Mouse (Mus musculus) kidney, postnatal 0 days (tissue): ENCODE results near the gene Nxt1. TPM values are rescaled to one million over a fixed set of nuclear protein-coding genes. Genes with fewer than 3 reads are reported as not detected.

ENCODE experiments used
- ATAC-seq: fragments of 200-750 bp; cut with Nextera tagmentation; replicated peaks from 2 replicates; pipeline ENCODE4 v1.8.0; 2017; ENCODE audit warnings: low read depth, moderate number of reproducible peaks, moderate TSS enrichment, moderate library complexity; ENCODE audit not compliant: low FRiP score
- DNase-seq: peaks from one replicate; pipeline ENCODE4 v3.0.0-alpha.2; 2016; ENCODE audit warnings: low spot score
- H3K27ac ChIP-seq: fragments of 300-500 bp; sonication (generic); 2 replicates; pipeline ENCODE4 v1.5.1; 2014; ENCODE audit warnings: mild to moderate bottlenecking
- H3K27me3 ChIP-seq: fragments of 300-500 bp; sonication (generic); 2 replicates; pipeline ENCODE4 v1.6.1; 2014; ENCODE audit warnings: low read length, mixed read lengths; ENCODE audit not compliant: insufficient read depth
- H3K36me3 ChIP-seq: fragments of 300-500 bp; sonication (generic); 2 replicates; pipeline ENCODE4 v1.6.1; 2014; ENCODE audit warnings: low read length, mixed read lengths; ENCODE audit not compliant: insufficient read depth
- H3K4me1 ChIP-seq: fragments of 300-500 bp; sonication (generic); replicated peaks from 2 replicates; pipeline ENCODE4 v1.6.1; 2014; ENCODE audit warnings: antibody characterized with exemption, low read length, mixed read lengths; ENCODE audit not compliant: insufficient read depth
- H3K4me2 ChIP-seq: fragments of 300-500 bp; sonication (generic); 2 replicates; pipeline ENCODE4 v1.6.1; 2014; ENCODE audit warnings: mild to moderate bottlenecking, low read length, moderate library complexity, mixed read lengths
- H3K4me3 ChIP-seq: fragments of 300-500 bp; sonication (generic); replicated peaks from 2 replicates; pipeline ENCODE4 v1.5.1; 2014; ENCODE audit warnings: low read depth, low read length
- H3K9ac ChIP-seq: fragments of 300-500 bp; sonication (generic); 2 replicates; pipeline ENCODE4 v1.6.1; 2014; ENCODE audit warnings: low read depth, low read length
- H3K9me3 ChIP-seq: fragments of 300-500 bp; sonication (generic); replicated peaks from 2 replicates; pipeline ENCODE4 v1.6.1; 2016; ENCODE audit warnings: low read length, inconsistent platforms, mixed read lengths
- CTCF ChIP-seq: IDR thresholded peaks from 2 replicates; pipeline ENCODE4 v1.5.1; 2016; ENCODE audit warnings: antibody characterized with exemption, low read depth, mild to moderate bottlenecking, moderate library complexity
- whole genome bisulfite sequencing: fragments of 180-500 bp; shearing (Covaris S2); extraction: QIAGEN DNeasy Blood & Tissue Kit; methylation state at CpG from one replicate; pipeline ENCODE4 v1.1.7; 2014; 5-methylcytosine and 5-hydroxymethylcytosine counted together
- polyA plus RNA-seq: library from polyadenylated mRNA; unstranded; fragments of >200 nt; fragmentation: Nextera tagmentation; extraction: Ambion mirVana; gene quantifications from 2 replicates; pipeline ENCODE4 v1.2.1, GENCODE M21; 2015

Gene Nxt1
- polyA plus RNA-seq, 1 experiment from 2014 or later = 77.2 TPM

GRCm38 (mm10) chr2:148634466-148634865 is 37.9 kb upstream of the Nxt1 start:
- DNase-seq (no peak), ATAC-seq (no peak)
- Histone ChIP-seq H3K9me3 (no peaks in the 10 kb centered on the region), H3K4me2 (no peak overlapping the region), H3K27me3 (no peaks in the 10 kb centered on the region), H3K36me3 (no peaks in the 10 kb centered on the region), H3K9ac (no peak overlapping the region), H3K27ac (no peak overlapping the region), H3K4me1 (no peaks in the 10 kb centered on the region), H3K4me3 (no peak overlapping the region)
- 82% methylated on average over 4 of the region's 4 CpGs for WGBS
- TF ChIP-seq CTCF = no peak

DNA sequence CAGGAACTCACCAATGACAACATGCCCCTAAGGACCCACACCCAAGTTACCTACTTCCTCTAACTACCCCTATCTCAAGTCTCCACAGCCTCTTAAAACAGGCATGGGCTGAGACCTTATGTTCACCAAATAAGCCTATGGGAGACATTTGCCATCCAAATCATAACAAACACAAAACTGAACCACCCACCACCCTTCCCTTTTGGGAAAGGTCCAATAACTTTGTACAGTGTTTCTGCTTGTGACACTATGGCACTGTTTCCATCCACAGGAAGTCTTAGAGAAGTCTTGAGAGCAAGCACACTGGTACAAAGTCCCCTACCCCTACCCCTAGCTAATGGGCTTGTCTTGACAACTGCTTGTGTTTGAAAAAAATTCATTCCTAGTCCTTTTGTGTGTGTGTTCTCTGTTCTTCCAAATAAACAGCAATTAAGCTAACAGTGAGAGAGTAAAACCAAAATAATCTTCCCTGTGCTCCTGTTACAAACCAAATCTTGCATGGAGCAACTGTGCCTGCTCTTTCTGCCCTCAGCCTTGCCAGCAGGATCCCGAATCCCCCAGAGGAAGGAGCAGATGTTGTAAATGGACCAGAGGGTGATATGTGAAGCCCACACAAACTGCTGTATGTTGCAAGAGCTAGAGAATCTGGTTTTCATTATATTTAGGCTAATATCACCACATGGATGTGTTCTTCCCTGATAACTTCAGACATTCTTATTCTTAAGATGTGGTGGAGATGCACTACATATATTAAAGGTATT is 29.6 kb upstream of the Nxt1 start:
- Histone ChIP-seq H3K36me3 (no peaks in the 10 kb centered on the region), H3K4me3 (no peak overlapping the region), H3K4me1 (no peaks in the 10 kb centered on the region), H3K27me3 (no peaks in the 10 kb centered on the region), H3K9me3 (no peaks in the 10 kb centered on the region), H3K27ac (no peak overlapping the region), H3K9ac (no peak overlapping the region), H3K4me2 (no peak overlapping the region)
- no peak for DNase-seq
- 65% methylated on average over 1 of the region's 1 CpGs for WGBS
- no peak for TF ChIP-seq CTCF
- no peak for ATAC-seq

- Histone ChIP-seq H3K4me2 (no peak overlapping the region), H3K36me3 (no peaks in the 10 kb centered on the region), H3K9me3 (no peaks in the 10 kb centered on the region), H3K27ac (no peak overlapping the region), H3K4me1 (no peaks in the 10 kb centered on the region), H3K27me3 (no peaks in the 10 kb centered on the region), H3K9ac (no peak overlapping the region), H3K4me3 (no peak overlapping the region)
- DNase-seq (no peak), ATAC-seq (no peak)
- TF ChIP-seq CTCF = no peak
- 87% methylated on average over 6 of the region's 6 CpGs for WGBS
These were observed 27.9 kb upstream of the Nxt1 start for GRCm38 (mm10) chr2:148644421-148645000.

DNA sequence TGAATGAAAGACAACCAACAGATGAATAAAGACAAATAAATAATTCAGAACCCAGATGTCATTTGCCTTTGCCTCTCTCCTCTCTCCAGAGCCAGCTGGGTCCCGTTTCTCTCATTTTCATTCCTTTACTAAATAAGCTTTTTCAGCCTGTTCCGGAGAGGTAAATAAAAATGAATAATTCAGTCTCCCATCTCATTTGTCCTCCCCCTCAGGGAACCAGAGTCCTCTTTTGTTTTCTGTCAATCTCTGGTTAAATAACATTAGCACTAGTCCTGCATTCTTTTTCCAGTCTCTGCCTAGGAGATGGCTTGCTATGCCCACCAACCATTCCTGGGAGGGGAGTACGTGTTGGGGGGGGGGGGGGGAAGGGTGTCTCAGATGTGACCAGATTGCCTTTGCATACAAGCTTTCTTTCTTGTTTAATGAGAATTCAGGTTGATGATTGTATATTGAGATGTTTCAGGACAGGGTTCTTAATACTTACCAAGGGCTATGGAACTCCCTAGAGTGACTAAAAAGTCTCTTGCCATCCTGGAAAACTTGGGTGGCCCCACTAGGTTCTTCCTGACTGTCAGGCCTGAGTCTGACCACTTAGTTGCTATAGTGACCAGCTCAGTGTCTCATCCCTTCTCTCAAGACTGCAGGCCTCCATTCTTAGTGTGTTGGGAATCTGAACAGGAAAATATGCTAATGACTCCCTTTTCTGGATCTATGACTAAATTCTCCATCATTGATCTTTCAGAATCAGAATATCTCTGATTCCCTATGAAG is 21.6 kb upstream of the Nxt1 start:
- no peak for ATAC-seq
- WGBS = 36% methylated on average over 3 of the region's 3 CpGs

DNA sequence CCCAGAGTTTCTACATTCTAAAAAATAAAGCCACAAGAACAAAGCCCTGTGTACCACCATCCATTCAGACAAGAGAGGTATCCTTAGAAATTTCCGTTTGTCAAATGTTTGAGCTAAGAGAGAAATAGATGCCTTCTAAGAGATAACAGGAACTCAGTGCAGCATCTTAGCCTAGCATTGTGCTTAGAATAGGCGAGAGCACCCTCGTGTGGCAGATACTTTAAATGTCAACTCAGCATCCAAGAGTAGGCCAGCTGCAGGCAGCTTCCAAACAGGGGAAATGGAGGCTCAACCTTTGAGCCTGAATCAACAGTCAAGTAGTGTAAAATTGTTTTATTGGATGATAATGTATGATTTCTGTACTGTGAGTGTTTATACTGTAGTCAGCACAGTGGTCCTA is 17.4 kb upstream of the Nxt1 start:
- Histone ChIP-seq H3K36me3 (no peaks in the 10 kb centered on the region), H3K9me3 (no peaks in the 10 kb centered on the region), H3K9ac (no peak overlapping the region), H3K27ac (no peak overlapping the region), H3K4me2 (no peak overlapping the region), H3K4me1 (no peaks in the 10 kb centered on the region), H3K27me3 (no peaks in the 10 kb centered on the region), H3K4me3 (no peak overlapping the region)
- ATAC-seq = peak; percentile 29; the same call in 1 of the 2 replicates
- peak; percentile 84 for TF ChIP-seq CTCF
- WGBS = 2% methylated on average over 3 of the region's 3 CpGs
- DNase-seq = peak; percentile 84

More for the DNA sequence above, 21.6 kb upstream of the Nxt1 start:
- TF ChIP-seq CTCF = no peak
- no peak for DNase-seq
- Histone ChIP-seq H3K9ac (no peak overlapping the region), H3K27ac (no peak overlapping the region), H3K4me1 (no peaks in the 10 kb centered on the region), H3K9me3 (no peaks in the 10 kb centered on the region), H3K36me3 (no peaks in the 10 kb centered on the region), H3K4me2 (no peak overlapping the region), H3K27me3 (no peaks in the 10 kb centered on the region), H3K4me3 (no peak overlapping the region)

DNA sequence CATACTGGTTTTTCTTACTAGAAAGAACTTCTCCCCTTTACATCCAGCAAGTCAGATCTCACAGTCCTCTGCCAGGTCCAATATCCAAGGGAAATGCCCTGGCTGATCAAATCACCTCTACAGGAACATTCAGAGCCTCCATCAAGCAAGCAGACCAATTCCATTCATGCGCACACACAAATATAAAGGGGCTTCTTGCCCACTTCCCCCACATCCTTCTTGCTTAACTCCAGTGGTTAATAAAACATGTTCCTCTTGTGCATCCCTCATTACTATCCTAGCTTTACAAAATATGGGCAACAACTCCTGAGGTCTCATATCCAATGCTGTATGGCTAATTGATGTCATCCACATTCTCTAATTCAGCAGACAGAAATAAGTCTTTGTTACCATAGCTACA is 8.9 kb upstream of the Nxt1 start:
- H3K27me3 ChIP-seq = no peaks in the 10 kb centered on the region
- no peak for TF ChIP-seq CTCF
- H3K9ac ChIP-seq = no peak overlapping the region
- DNase-seq (no peak), ATAC-seq (no peak)
- H3K27ac ChIP-seq = no peak overlapping the region
- no peaks in the 10 kb centered on the region for H3K9me3 ChIP-seq
- 97% methylated on average over 1 of the region's 1 CpGs for WGBS
- no peak overlapping the region for H3K4me3 ChIP-seq
- no peak overlapping the region for H3K4me2 ChIP-seq
- H3K4me1 ChIP-seq = no peaks in the 10 kb centered on the region
- H3K36me3 ChIP-seq = no peaks in the 10 kb centered on the region
